Mouse (Mus musculus): ENCODE data around the gene Dpysl5.

The Dpysl5 gene

DNA sequence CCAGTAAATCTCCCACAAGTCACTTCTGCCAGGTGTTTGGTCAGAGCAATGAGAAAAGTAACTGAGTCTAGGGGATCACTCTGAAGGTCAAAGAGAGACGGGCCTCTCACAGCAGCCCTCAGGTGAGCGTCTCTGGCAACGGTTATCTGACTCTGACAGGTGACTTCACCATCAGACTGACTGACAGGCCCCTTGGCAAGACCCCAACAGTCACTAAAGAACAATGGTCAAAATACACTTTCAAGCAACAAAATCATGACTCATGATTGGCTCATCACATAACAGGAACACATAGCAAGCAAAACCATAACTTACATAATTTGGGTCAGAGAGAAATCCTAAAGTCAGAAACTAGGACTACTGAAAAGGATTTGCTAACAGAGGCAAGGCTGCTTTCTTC, 9.5 kb upstream of the Dpysl5 start:
- DNase-seq (ENCODE audit: low spot score in 2 of 2), result no peak

DNA sequence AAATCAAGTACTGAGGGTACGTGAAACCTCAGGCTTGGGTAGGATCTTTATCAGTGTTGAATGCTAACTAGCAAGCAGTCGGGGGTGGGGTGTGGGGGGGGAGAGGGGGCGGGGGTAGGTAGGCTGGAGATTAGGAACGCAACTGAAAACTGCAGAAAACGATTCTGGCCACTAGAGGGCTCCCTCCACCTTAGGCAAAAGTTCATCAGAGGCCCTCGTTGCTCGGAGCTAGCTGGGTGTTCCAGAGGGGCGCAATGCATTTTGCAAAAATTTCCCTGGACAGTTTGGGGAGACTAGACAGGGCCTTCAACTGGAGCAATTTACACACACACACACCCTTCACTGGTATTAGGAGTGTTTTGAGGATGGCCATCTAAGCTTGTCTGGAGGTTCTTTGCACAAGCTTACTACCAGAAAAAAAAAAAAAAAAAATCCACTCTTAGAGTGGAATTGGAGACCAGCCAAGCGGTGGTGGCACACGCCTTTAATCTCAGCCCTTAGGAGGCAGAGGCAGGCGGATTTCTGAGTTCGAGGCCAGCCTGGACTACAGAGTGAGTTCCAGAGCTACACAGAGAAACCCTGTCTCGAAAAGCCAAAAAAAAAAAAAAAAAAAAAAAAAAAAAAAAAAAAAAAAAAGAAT, 1.5 kb upstream of the Dpysl5 start:
- peak; percentile 39 to 63 for DNase-seq (ENCODE audit: low spot score in 2 of 2)

DNA sequence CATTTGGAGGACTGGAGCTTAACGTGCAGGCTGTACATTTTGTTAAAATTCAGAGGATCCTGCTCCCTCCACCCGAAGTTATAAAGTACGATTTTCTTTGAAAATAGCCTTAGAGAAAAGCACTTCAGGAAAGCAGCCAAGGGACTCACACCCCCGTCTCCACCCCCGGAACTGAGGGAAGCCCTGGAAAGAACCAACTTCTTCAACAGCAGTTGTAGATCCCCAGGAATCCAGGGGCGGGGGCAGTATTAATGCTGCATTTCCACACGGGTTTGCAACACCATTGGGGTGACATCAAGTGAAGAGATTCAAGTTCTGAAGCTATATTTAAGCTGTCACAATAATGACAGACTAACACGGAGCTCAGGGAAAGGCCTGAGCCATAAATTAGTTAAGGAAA, 878 bp upstream of the Dpysl5 start:
- DNase-seq (ENCODE audit: low spot score in 2 of 2), result no peak

DNA sequence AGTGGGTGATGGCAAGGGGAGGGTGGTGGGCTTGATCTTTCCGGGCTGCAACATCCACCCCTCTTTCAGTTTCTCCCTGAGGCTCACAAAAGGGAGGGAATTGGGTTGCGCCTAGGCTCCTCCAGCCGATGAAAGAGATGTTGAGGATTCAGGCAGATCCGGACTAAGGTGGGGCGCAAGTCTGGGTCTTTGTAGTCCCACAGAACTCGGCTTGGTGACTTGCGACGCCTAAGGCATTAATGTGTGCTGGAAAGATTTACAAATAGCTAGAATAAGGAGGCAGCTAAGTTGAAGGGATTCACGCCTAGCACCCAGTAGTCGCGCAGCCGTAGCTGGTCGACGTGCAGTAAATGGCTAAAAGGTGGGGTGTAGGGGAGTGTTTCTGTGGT, 632 bp downstream of the Dpysl5 start:
- no peak for DNase-seq (ENCODE audit: low spot score in 2 of 2)

DNA sequence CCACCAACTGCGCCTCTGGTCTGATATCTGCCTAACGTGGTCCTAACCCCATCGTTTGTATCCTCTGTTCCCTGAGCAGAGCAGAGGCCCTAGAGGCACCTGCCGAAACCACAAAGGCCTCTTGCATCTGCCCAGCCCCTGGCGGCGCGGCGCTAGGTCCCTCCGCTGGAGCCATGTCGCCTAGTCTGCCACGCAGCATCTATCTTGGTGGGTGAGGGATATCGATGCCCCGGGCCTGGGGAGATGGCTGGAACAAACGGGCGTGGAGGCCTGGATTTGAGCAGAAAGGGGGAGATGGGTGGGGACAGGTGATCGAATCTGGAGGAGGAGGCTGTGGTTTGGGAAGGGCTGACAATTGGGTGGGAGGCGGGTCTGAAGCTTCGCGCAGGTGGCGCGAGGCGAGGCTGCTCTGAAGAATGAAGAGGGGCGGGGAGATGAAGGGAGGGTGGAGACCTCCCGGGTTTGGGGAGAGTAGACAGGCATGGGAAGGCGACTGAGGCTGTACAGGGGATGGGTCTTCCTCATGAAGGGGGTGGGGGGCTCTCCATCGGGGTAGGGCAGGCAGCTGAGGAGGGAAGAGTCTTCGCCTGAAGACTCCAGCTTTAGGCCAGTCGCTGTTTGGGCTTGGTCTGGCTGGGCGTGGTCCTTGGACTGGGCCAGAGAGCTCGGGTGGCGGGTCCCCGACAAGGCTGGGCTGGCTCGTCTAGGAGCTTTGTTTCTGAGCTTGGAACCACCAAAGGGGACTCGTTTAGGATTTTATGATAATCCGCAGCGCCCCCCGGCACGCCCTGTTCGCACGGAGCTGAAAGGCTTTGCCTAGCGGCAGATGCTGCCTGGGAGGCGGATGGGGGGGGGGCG, 1.3 kb downstream of the Dpysl5 start:
- no peak for DNase-seq (ENCODE audit: low spot score in 2 of 2)

DNA sequence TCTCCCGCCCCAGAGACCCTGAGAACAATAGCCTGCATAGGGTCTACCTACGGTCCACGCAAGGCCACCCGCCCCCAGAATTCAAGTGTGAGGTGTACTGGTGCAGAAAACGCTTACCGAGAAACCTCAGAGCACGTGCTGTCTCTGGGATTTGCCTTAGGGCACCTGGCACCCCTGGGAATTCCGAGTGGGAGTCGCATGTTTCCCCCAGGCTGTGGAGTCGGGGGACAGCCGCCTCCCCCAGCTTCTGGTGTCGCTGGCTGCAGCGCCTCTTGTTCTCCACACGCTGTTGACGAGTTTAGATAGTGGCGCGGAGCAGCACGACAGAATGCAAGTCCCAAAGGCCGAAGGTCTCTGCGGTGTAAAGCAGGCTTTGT, 1.9 kb downstream of the Dpysl5 start:
- no peak for DNase-seq (ENCODE audit: low spot score in 2 of 2)

DNA sequence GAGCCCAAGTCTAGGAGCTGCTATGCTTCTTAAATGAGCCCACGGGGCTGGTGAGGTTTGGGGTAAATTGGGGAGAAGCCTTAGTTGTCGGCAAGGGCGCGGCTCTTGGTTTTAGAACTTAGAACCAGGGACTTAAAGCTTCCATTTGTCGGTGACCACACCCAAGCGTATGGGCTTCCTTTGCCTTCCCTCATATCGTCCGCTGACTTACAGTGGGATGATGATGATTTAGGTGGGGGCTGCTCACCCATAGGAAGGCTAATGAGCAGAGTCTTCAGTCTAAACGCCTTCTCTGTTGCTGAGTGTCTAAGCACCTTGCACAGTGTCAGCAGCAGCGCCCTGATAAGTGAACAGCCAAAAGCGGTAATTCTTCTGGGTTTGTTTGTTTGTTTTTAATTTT, 2.3 kb downstream of the Dpysl5 start:
- DNase-seq (ENCODE audit: low spot score in 2 of 2), result no peak

DNA sequence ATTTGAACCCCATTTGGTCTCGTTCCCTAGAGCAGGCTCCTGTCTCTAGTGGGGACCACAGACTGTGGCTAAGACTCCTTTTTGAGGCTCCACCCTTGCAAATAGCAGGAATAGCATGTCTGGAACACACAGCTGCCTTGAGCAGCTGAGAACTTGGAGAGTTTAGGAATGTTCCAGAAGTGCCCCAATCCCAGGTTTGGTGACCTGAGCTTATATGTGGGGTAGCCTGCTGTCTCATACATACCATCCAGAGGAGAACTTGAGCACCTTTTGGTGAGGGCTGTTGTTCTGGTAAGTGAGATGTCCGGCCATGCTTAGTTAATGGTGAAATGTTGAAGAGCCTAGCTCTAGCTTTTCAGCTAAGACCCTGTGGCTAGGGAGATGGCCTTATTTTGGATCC, 4.9 kb downstream of the Dpysl5 start:
- DNase-seq (ENCODE audit: low spot score in 2 of 2), result no peak

DNA sequence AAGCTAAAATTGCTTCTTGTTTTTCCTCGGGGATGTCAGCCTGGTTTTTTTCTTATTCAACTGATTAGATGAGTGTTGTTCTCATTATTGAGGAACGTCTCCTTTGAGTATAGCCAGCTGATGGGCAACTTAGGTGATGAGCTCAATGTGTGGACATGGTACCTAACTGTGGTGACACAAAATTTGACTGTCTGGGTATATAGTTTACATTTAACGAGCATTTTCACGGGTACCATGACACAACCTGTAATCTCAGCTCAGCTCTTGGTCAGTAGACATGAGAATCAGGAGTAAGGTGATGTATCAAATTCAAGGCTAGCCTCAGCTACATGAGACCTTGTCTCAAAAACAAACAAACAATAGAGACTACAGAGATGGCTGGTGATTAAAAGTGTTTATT, 6.1 kb downstream of the Dpysl5 start:
- DNase-seq (ENCODE audit: low spot score in 2 of 2), result no peak

DNA sequence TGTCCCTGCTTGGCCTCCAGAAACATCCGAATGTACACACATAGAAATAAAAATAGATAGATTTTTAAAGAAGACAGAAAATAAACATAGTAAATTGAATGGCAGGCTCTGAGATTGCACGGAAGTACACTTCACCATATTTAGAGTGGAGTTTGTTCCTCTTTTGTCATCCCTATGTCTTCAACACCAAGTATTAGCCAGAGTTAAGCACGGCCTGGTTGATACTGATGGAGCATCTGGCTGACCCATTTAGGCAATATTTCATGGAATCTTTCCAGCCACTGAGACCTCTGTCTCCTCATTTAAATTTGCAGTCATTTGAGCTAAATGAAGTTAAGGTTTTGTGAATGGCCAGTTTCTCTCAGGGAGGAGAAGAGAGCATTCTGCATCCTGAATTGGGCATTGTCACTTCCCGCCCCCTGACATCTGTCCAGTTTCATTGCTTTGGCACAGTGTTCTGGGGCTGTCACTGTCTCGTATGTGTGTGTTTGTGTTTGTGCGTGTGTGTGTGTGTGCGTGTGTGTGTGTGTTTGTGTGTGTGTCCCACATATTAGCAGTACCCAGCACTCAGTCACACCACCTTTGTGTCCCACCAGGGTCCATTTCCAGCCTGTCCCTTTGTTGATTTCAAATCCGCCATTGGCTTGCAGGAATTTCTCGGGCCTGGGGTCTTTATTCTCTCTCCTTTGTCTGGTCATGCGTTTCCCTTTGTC, 6.8 kb downstream of the Dpysl5 start:
- no peak for DNase-seq (ENCODE audit: low spot score in 2 of 2)

DNA sequence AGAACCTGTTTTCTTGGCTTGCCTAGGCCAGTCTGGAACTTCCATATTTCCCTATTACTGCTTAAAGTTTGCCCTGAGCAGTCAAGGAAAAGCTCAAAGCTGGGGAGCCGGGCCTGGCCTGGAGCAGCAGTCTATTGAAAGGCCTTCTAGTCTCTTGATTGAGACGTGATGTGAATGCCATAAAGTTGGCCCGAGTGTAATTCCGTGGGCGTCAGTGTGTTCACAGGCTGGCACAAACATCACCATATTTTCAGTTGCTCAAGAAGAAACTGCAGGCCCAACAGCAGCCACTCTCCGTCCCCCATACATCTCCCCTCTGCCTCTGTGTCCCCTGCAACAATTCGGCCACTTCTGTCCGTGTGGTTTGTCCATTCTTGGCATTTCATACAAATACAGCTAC, 10.6 kb downstream of the Dpysl5 start:
- no peak for DNase-seq (ENCODE audit: low spot score in 2 of 2)

DNA sequence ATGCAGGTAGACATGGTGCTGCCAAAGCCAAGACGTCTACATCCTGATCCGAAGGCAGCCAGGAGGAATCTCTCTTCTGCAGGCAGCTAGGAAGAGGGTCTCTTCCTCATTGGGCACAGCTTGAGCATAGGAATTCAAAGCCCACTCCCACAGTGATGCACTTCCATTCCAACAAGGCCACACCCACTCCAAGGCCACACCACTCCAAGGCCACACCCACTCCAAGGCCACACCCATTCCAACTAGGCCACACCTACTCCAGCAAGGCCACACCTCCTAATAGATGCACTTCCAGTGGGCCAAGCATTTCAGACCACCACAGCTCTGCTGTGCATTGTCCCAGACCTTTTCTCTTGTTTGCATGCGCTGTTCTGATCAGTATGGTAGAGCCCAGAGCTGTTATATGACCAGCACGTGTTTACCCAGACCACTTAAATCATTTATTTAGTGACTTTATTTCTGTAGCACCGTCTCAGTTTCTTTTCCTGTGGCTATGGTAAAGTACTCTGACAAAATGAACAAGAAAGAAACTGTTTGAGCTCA, 14.9 kb downstream of the Dpysl5 start:
- DNase-seq (ENCODE audit: low spot score in 2 of 2), result no peak

DNA sequence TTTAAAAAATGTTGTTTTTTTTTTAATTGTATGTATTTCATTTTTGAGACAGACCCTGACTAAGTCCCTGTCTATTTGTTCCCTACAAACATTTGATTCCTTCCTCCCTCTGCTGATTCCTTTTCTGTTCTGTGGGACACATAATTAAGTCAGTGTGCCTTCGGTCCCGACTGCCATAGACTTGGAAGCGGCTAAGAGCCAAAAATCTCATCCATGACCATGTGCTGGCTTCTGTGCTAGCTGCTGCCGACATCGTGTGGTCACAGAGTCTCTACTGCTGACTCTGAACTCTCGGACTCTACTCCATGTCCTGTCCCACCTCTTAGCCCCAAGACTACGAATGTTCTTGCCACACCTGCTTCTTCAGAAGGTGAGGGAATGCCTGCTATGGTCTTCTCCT, 21.1 kb downstream of the Dpysl5 start:
- no peak for DNase-seq (ENCODE audit: low spot score in 2 of 2)

DNA sequence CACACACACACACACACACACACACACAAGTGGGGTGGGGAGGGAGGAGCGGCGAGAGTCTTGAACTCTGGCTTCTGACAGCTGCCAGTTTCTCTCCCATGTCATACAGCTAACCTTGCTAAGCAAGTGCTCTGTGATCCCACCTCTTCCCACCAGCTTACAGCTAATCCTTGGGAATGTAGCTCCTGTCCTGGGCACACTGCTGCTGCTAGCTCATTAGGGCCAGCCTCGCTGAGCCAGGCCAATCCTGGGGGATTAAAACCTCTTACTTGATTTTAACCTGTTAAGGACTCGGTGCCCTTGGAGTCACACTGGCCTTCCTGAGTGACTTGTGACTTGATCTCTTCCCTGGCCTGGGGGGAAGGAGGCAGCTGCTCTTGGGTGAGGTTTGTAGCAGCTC, 23.3 kb downstream of the Dpysl5 start:
- DNase-seq (ENCODE audit: low spot score in 2 of 2), result no peak

DNA sequence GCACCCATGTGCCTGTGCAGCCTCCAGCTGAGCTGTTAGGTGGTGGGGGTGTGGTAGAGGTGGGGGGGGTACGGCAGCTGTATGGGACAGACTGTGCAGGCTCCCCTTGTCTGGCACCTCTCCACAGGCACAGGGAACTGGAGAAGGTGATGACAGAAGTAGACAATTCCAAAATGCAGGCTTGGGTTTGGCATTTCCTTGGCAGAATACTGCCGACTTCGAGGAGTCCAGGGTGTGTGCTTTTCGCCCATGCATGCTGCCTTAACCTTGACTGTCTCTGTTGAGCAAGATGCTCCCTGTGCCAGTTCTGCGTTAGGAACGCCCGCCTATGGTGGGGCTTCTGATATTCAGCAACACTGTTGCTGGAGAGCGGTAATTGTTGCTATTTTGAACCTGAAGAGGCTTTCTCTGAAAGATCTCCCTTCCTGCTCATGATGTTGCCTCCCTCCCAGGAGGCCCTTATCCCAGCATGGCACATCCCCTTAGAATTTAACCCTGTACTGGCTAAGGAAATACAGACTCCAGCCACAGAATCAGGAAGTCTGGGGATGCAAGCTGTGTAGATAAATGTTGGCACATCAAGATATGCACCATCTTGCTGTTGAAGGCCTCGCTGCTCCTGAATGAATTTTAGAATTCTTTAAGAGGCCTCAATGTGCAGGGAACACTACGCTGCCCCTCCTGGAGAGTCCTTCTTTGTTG, 26.9 kb downstream of the Dpysl5 start:
- no peak for DNase-seq (ENCODE audit: low spot score in 2 of 2)

DNA sequence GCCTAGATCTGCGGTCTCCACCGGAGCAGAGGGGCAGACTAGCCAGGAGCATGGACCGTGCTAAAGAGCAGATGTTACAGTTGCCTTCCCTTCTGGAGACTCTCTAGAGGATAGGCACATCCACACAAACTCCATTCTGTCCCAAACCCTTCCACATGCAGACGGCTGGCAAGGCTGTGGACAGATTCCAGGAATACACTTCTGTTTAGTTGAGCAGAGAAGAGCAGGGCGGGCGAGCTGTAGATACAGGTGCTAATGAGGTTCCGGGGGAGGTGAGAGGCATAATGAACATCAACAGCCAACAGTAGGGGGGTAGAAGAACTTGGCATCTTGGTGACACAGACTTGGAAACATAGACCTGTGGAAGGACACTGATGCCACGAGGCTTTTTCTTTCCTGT, 28.2 kb downstream of the Dpysl5 start:
- DNase-seq (ENCODE audit: low spot score in 2 of 2), result no peak

DNA sequence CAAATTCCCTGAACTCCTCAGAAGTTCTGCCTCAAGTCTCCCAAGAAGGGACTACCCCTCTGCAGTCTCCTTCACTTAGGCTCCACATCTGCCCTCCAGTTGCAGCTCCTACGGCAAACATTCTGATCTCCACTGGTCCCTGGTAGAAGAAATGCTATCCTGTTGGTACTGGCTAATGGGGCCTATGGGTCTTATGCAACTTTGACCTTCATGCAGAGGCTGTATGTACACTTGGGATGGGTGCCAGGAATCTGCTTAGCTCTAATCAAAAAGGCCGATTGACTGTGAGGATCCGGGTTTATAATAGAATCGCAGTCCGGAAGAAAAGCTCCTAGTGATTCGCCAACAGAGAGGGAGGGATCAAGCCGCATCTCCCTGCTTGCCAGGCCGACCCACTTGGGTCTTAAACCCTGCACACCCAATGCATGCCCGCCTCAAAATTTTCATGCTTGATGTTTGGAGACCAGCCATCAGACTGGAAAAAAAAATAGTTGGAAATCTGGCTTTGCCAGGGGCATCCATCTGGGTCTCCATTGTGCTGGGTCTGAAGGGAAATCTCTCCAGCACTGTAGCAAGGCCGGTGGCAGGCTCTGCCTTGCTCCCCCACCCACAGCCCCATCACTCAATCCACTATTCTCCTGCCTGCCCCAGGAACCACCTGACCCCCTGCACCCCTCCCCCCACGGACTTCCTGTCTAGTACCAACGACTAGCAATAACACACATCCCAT, 38.4 kb downstream of the Dpysl5 start:
- no peak for DNase-seq (ENCODE audit: low spot score in 2 of 2)

DNA sequence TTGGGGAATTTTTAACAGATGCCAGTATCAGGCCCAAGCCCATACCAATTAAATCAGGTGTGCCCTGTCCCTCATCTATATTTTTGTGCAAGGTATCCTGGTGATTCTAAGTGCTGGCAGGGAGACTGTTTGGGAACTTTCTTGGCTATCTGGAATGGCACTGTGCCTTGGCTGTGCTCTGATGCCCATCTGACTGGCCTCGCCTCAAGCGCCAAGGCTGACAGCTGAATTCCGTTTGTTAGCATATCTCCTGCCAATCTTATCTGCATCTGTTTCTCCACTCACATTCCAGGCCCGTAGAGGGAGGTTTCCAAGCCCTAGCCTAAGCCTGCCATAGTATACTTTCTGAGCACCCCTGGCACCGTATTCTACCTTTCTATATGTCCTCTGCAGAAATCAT, 39.7 kb downstream of the Dpysl5 start:
- no peak for DNase-seq (ENCODE audit: low spot score in 2 of 2)

DNA sequence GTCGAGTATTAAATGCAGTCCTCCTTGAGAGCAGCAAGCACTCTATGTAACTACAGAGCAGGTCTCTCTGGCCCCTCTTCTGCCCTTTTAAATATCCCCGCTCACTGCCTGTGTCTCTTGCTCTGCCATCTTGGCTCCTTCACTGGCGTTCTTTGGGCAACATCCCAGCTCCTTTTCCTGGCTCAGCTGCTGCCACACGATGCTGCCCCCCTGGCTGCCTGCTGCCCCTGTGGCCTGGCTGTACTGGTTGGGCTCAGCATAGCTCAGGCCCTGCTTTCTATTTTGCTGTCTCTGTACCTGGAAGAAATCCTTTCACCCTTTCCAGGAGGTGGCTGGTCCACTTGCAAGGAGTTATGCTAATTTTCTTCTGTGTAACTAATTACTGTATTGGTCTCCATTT, 41.8 kb downstream of the Dpysl5 start:
- DNase-seq (ENCODE audit: low spot score in 2 of 2), result no peak

DNA sequence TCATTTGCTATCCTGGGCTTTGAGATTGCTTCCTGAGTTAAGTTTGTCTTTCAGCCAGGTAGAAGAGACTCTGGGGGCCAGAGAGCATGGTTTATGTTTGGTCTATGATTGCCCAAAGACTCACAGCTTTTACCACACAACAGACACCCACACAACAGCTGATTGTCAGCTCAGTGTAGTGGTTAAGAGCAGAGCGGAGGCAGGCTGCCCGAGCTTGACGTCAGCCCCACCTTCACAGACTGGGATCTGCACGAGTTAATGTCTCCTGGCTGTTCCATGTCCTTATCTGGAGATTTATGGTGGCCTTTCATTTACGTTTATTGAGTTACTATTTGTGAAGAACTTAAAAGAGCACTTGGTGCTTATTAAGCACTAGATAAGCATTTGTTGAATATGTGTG, 43.9 kb downstream of the Dpysl5 start:
- no peak for DNase-seq (ENCODE audit: low spot score in 2 of 2)

DNA sequence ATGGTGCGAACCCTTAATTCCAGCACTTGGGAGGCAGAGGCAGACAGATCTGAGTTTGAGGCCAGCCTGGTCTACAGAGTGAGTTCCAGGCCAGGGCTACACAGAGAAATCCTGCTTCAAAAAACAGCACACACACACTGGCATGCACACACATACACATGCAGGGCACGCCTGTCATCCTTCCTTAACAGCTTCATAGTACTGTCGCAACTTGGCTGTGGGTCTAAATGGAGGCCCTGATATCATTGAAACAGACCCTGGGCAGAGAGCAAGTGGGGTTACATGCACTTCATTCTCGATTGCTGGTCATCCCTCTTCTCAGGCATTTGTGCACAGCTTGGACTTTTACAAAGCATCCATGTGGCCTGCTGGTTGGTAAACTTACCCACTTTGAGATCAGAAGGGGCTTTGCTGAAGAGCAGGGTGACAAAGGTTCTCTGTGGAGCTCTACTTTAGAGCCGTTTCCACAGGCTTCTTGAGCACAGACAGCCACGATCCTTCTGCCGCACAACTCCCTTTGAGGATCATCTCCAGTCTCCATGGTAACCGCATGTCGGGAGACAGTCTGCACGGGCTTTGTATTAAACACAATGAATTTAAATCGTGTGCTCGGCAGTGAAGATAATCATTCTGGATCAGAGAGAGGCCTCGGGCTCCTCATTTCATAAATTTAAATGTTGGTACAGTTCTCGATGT, 51.6 kb downstream of the Dpysl5 start:
- DNase-seq (ENCODE audit: low spot score in 2 of 2), result no peak

Measured in heart, adult 9 months (tissue).